Mouse (Mus musculus) heart, embryonic 16.5 days (tissue): ENCODE measurements around the gene Gm14401. TPM values are rescaled to one million over a fixed set of nuclear protein-coding genes. Genes with fewer than 3 reads are reported as not detected.
"Not testable (repeated sequence)": the region's sequence is repeated elsewhere in the genome, so short reads cannot be mapped to it uniquely, and the experiment has no call there.

ENCODE experiments used
- ATAC-seq: fragments of 200-750 bp; cut with Nextera tagmentation; replicated peaks from 2 replicates; pipeline ENCODE4 v1.8.0; 2017; ENCODE audit warnings: moderate number of reproducible peaks; ENCODE audit not compliant: insufficient read depth, low FRiP score; ENCODE audit errors: extremely low read depth
- H3K27ac ChIP-seq: fragments of 300-500 bp; sonication (generic); 2 replicates; pipeline ENCODE4 v1.5.1; 2014; ENCODE audit warnings: mild to moderate bottlenecking, low read length, control low read depth, moderate library complexity
- H3K27me3 ChIP-seq: fragments of 300-500 bp; sonication (generic); 2 replicates; pipeline ENCODE4 v1.6.1; 2014; ENCODE audit warnings: low read length, mixed read lengths; ENCODE audit not compliant: control insufficient read depth, insufficient read depth
- H3K36me3 ChIP-seq: fragments of 300-500 bp; sonication (generic); 2 replicates; pipeline ENCODE4 v1.6.1; 2014; ENCODE audit not compliant: control insufficient read depth, insufficient read depth
- H3K4me1 ChIP-seq: fragments of 300-500 bp; sonication (generic); 2 replicates; pipeline ENCODE4 v1.6.1; 2014; ENCODE audit warnings: low read length, mixed read lengths; ENCODE audit not compliant: control insufficient read depth, insufficient read depth
- H3K4me2 ChIP-seq: fragments of 300-500 bp; sonication (generic); 2 replicates; pipeline ENCODE4 v1.6.1; 2014; ENCODE audit warnings: low read depth, mild to moderate bottlenecking, control low read depth, low read length
- H3K4me3 ChIP-seq: fragments of 300-500 bp; sonication (generic); 2 replicates; pipeline ENCODE4 v1.5.1; 2014; ENCODE audit warnings: mild to moderate bottlenecking, control low read depth, low read length
- H3K9ac ChIP-seq: fragments of 300-500 bp; sonication (generic); 2 replicates; pipeline ENCODE4 v1.6.1; 2014; ENCODE audit warnings: low read length, control low read depth
- H3K9me3 ChIP-seq: fragments of 300-500 bp; sonication (generic); replicated peaks from 2 replicates; pipeline ENCODE4 v1.6.1; 2016; ENCODE audit warnings: low read length; ENCODE audit not compliant: control insufficient read depth
- WGBS: fragments of 180-500 bp; shearing (Covaris S2); extraction: QIAGEN DNeasy Blood & Tissue Kit; methylation state at CpG from one replicate; pipeline ENCODE4 v1.1.7; 2014; 5-methylcytosine and 5-hydroxymethylcytosine counted together
- polyA plus RNA-seq: library from polyadenylated mRNA; unstranded; fragments of >200 nt; fragmentation: Nextera tagmentation; extraction: Ambion mirVana; gene quantifications from 2 replicates; pipeline ENCODE4 v1.2.1, GENCODE M21; 2015

Gene Gm14401
- polyA plus RNA-seq = 0.14 and 0.42 TPM in 2 replicates

GRCm38 (mm10) chr2:177073432-177074423 lies at the start of gene Gm14401:
Gm14401 (plus strand) TSS chr2:177074320.
- H3K27ac ChIP-seq, ATAC-seq: not testable (repeated sequence)
- 58% methylated on average over 7 of the region's 7 CpGs for WGBS

GRCm38 (mm10) chr2:177072807-177073206 lies 1.3 kb upstream of the Gm14401 start:
- not testable (repeated sequence) for H3K9ac ChIP-seq, H3K36me3 ChIP-seq, H3K27ac ChIP-seq, H3K4me3 ChIP-seq, H3K4me2 ChIP-seq, ATAC-seq, H3K27me3 ChIP-seq, H3K9me3 ChIP-seq, H3K4me1 ChIP-seq
- 71% methylated on average over 1 of the region's 1 CpGs for WGBS

More at GRCm38 (mm10) chr2:177073432-177074423, at the start of gene Gm14401:
- H3K4me2 ChIP-seq, H3K9me3 ChIP-seq, H3K4me1 ChIP-seq, H3K36me3 ChIP-seq, H3K4me3 ChIP-seq, H3K27me3 ChIP-seq, H3K9ac ChIP-seq: not testable (repeated sequence)

GRCm38 (mm10) chr2:177075015-177075414 lies 895 bp downstream of the Gm14401 start:
- H3K36me3 ChIP-seq, H3K27me3 ChIP-seq, ATAC-seq, H3K4me1 ChIP-seq, H3K27ac ChIP-seq, H3K9ac ChIP-seq, H3K9me3 ChIP-seq, H3K4me3 ChIP-seq, H3K4me2 ChIP-seq: not testable (repeated sequence)

GRCm38 (mm10) chr2:177079866-177080265 lies 5.7 kb downstream of the Gm14401 start:
- H3K9ac ChIP-seq, ATAC-seq, H3K4me3 ChIP-seq, H3K27ac ChIP-seq, H3K4me1 ChIP-seq, H3K36me3 ChIP-seq, H3K9me3 ChIP-seq, H3K4me2 ChIP-seq, H3K27me3 ChIP-seq: not testable (repeated sequence)
- 56% methylated on average over 1 of the region's 1 CpGs for WGBS

GRCm38 (mm10) chr2:177109086-177109485 lies 35.0 kb downstream of the Gm14401 start:
- not testable (repeated sequence) for H3K4me2 ChIP-seq, H3K9me3 ChIP-seq, H3K4me1 ChIP-seq, ATAC-seq, H3K27ac ChIP-seq, H3K9ac ChIP-seq, H3K36me3 ChIP-seq, H3K4me3 ChIP-seq, H3K27me3 ChIP-seq
- WGBS = 82% methylated on average over 5 of the region's 5 CpGs

DNA sequence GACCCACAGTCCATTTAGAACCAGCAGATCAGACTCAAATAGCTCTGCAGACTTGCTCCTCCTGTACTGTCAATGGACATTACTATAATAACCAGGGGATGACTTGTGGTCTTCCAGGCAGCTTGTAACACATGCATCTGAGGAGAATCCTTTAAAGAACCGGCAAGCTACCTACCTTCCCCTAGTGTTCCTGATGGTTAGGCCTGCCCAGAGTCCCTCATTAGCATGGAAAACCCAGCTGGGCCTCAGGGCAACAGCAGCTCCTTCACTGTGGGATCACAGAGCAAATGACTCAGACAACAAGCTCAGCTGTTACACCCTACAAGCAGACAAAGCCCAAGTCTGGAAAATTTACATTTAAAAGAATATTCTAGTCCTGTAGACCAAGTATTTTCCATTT lies 55.0 kb downstream of the Gm14401 start:
- H3K4me3 ChIP-seq, ATAC-seq, H3K36me3 ChIP-seq, H3K27ac ChIP-seq, H3K9ac ChIP-seq, H3K27me3 ChIP-seq, H3K9me3 ChIP-seq, H3K4me2 ChIP-seq, H3K4me1 ChIP-seq: not testable (repeated sequence)
- 41% methylated on average over 1 of the region's 1 CpGs for WGBS

Other genes with a start within 250 kb of the Gm14401 start
- gene Gm14408, start 243.2 kb upstream of the Gm14401 start, polyA plus RNA-seq = not detected in 2 replicates
- gene Gm14296, start 146.5 kb upstream of the Gm14401 start, polyA plus RNA-seq = 8.3 and 8.7 TPM in 2 replicates
- gene Gm14419, start 73.4 kb upstream of the Gm14401 start, polyA plus RNA-seq = 9.0 and 11.2 TPM in 2 replicates
- 15.8 and 19.9 TPM in 2 replicates for gene Gm14410, start 132.1 kb downstream of the Gm14401 start, polyA plus RNA-seq
- not detected in 2 replicates for gene Gm14409, start 192.7 kb downstream of the Gm14401 start, polyA plus RNA-seq
- 0.21 and 0.31 TPM in 2 replicates for gene Gm14412, start 250.0 kb downstream of the Gm14401 start, polyA plus RNA-seq